Comparison of ENCODE assay signal across 11 mouse cellular contexts in the genomic region with DNA sequence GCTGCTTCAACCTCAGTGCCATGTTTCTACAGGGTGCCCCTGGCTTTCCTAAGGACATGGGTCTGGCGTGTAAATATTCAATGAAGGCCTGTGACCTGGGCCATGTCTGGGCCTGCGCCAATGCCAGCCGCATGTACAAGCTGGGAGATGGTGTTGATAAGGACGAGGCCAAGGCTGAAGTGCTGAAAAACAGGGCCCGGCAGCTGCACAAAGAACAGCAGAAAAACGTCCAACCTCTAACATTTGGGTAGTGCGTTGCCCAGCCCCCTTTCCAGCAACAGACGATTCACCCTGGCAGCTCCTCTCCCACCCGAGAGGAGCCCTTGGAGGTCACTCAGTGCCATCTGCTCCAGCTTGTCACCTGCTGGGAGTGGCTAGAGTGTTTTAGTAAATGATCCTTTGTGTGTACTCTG. TPM values are rescaled to one million over a fixed set of nuclear protein-coding genes. Genes with fewer than 3 reads are reported as not detected.
DNase-seq lines count a peak whose midpoint lies in the region; ATAC-seq and TF ChIP-seq lines count a peak whose summit lies in the region.
"Had no signal": no experiment of that assay in that cellular context is flagged by ENCODE, and none has a peak within 500 bp of the region (broad histone marks: within the 10 kb centered on the region; RNA-seq: fewer than 3 reads in every experiment).

No protein-coding gene starts in this region.

- no peaks in the 10 kb centered on the region for H3K27me3 ChIP-seq in liver, embryonic 12.5 days (replicated peaks)
- H3K27me3 ChIP-seq in liver, embryonic 11.5 days (replicated peaks; ENCODE audit: control insufficient read depth, insufficient read depth, low read length), result no peaks in the 10 kb centered on the region

- no peak overlapping the region for H3K9ac ChIP-seq in liver, embryonic 12.5 days
- no peak overlapping the region for H3K9ac ChIP-seq in liver, embryonic 11.5 days (ENCODE audit: low read depth, low read length)

- TF ChIP-seq CTCF in cortical plate, adult 2 months (IDR thresholded peaks at IDR 0.05; ENCODE audit: extremely low read depth, insufficient read depth, low read length), result no peak

- peaks cover 6% of the 10 kb centered on the region for H3K4me1 ChIP-seq in liver, embryonic 12.5 days
- H3K4me1 ChIP-seq in liver, embryonic 11.5 days (replicated peaks; ENCODE audit: control insufficient read depth, insufficient read depth, low read length), result no peaks in the 10 kb centered on the region
- peaks cover 3% of the 10 kb centered on the region; the same call in 1 of the 2 replicates for H3K4me1 ChIP-seq in cortical plate, adult 2 months (ENCODE audit: control insufficient read depth, insufficient read depth, low read length)

- no peak for TF ChIP-seq POLR2A in cortical plate, adult 2 months (IDR thresholded peaks at IDR 0.05; ENCODE audit: extremely low read depth, insufficient read depth, low read length)

- H3K36me3 ChIP-seq in liver, embryonic 12.5 days, result peaks cover 66% of the 10 kb centered on the region
- peaks cover 23% of the 10 kb centered on the region for H3K36me3 ChIP-seq in liver, embryonic 11.5 days (ENCODE audit: control insufficient read depth, insufficient read depth, low read length)

- H3K4me2 ChIP-seq in liver, embryonic 12.5 days, result no peak overlapping the region
- H3K4me2 ChIP-seq in liver, embryonic 11.5 days, result no peak overlapping the region

- WGBS in liver, embryonic 12.5 days (ENCODE audit: insufficient replicate concordance), result 66% methylated on average over 9 of the region's 9 CpGs
- WGBS in liver, embryonic 11.5 days, result 70% methylated on average over 9 of the region's 9 CpGs

- ATAC-seq in liver, embryonic 12.5 days, result no peak
- no peak for ATAC-seq in liver, embryonic 11.5 days (replicated peaks; ENCODE audit: low FRiP score)
- ATAC-seq in megakaryocyte progenitor cell, adult 5-6 weeks (replicated peaks; ENCODE audit: poor library complexity), result peak; percentile 37; the same call in 1 of the 2 replicates
- ATAC-seq in monocyte, adult 5-6 weeks (replicated peaks; ENCODE audit: insufficient number of reproducible peaks, low FRiP score, low TSS enrichment, poor library complexity, severe bottlenecking), result no peak

- no peak overlapping the region for H3K4me3 ChIP-seq in liver, embryonic 12.5 days
- H3K4me3 ChIP-seq in liver, embryonic 11.5 days (ENCODE audit: low read depth, low read length), result no peak overlapping the region
- H3K4me3 ChIP-seq in cortical plate, adult 2 months (ENCODE audit: insufficient read depth, low read length), result no peak overlapping the region

- no peaks in the 10 kb centered on the region for H3K9me3 ChIP-seq in liver, embryonic 12.5 days (replicated peaks)
- H3K9me3 ChIP-seq in liver, embryonic 11.5 days (ENCODE audit: control insufficient read depth, low read length), result no peaks in the 10 kb centered on the region

- H3K27ac ChIP-seq in liver, embryonic 12.5 days, result peak overlapping the region; percentile 7; the same call in 1 of the 2 replicates
- H3K27ac ChIP-seq in liver, embryonic 11.5 days (ENCODE audit: low read depth, low read length), result no peak overlapping the region
- H3K27ac ChIP-seq in cortical plate, adult 2 months (ENCODE audit: insufficient read depth, low read length), result peak overlapping the region; percentile 39

- no peak for DNase-seq in liver, embryonic 11.5 days (ENCODE audit: low spot score)
- peak; percentile 79 for DNase-seq in adrenal gland, adult 8-10 months
- no peak for DNase-seq in heart, adult 18-20 months
- no peak for DNase-seq in retina, embryonic 14.5 days (ENCODE audit: low spot score)

RNA-seq across cellular contexts. Expression of a gene that starts 10.4 kb away (rescaled TPM):
- 33.7 and 34.3 TPM in 2 replicates for polyA plus RNA-seq in liver, embryonic 12.5 days (2016; fragmentation: Nextera tagmentation; extraction: Ambion mirVana)
- 43.1 and 44.2 TPM in 2 replicates for polyA plus RNA-seq in liver, embryonic 11.5 days (2014; fragmentation: Nextera tagmentation; extraction: Ambion mirVana)
- total RNA-seq in adrenal gland, adult 8-10 months (2022), result 10 to 100 TPM; 38.0 to 61.1 (median 44.6) TPM
- 17.5 and 20.7 TPM in 2 replicates for polyA plus RNA-seq in cortical plate, adult 2 months (2012; rRNA removed)
- 14.5 and 19.2 TPM in 2 replicates for total RNA-seq in megakaryocyte progenitor cell, adult 5-6 weeks (2015)
- 6.4 and 11.8 TPM in 2 replicates for total RNA-seq in megakaryocyte progenitor cell, adult 5-6 weeks (2017)
- total RNA-seq in monocyte, adult 5-6 weeks (2017), result 5.1 to 9.4 TPM (median 8.6 TPM) in 3 replicates
- total RNA-seq in heart, adult 18-20 months (2021), result 10 to 100 TPM; 35.6 to 39.8 TPM

RNA-seq across cellular contexts. Expression of a gene that starts 37.4 kb away (rescaled TPM):
- polyA plus RNA-seq in liver, embryonic 12.5 days (2016; fragmentation: Nextera tagmentation; extraction: Ambion mirVana), result 4.0 and 4.5 TPM in 2 replicates
- 8.8 and 9.1 TPM in 2 replicates for polyA plus RNA-seq in liver, embryonic 11.5 days (2014; fragmentation: Nextera tagmentation; extraction: Ambion mirVana)
- total RNA-seq in adrenal gland, adult 8-10 months (2022), result 10 to 100 TPM; 42.6 to 60.9 (median 46.0) TPM
- polyA plus RNA-seq in cortical plate, adult 2 months (2012; rRNA removed), result 47.2 and 47.5 TPM in 2 replicates
- total RNA-seq in megakaryocyte progenitor cell, adult 5-6 weeks (2015), result 14.7 and 18.4 TPM in 2 replicates
- 19.2 and 21.5 TPM in 2 replicates for total RNA-seq in megakaryocyte progenitor cell, adult 5-6 weeks (2017)
- total RNA-seq in monocyte, adult 5-6 weeks (2017), result 21.1 to 28.9 TPM (median 23.0 TPM) in 3 replicates
- 10 to 100 TPM; 38.7 to 39.6 TPM for total RNA-seq in heart, adult 18-20 months (2021)

RNA-seq across cellular contexts. Expression of a gene that starts 44.8 kb away (rescaled TPM):
- 0.32 TPM in 1 of 2 replicates, not detected in the other for polyA plus RNA-seq in liver, embryonic 12.5 days (2016; fragmentation: Nextera tagmentation; extraction: Ambion mirVana)
- polyA plus RNA-seq in liver, embryonic 11.5 days (2014; fragmentation: Nextera tagmentation; extraction: Ambion mirVana), result 1.0 and 1.9 TPM in 2 replicates
- total RNA-seq in adrenal gland, adult 8-10 months (2022), result 1 to 10 TPM; 4.6 to 8.5 (median 5.7) TPM
- 0.29 TPM in 1 of 2 replicates, not detected in the other for polyA plus RNA-seq in cortical plate, adult 2 months (2012; rRNA removed)
- not detected in 2 replicates for total RNA-seq in megakaryocyte progenitor cell, adult 5-6 weeks (2015)
- total RNA-seq in megakaryocyte progenitor cell, adult 5-6 weeks (2017), result not detected in 2 replicates
- not detected in 3 replicates for total RNA-seq in monocyte, adult 5-6 weeks (2017)
- not detected for total RNA-seq in heart, adult 18-20 months (2021)
- total RNA-seq: common myeloid progenitor, adult 5-6 weeks; layer of hippocampus, postnatal 25 days; megakaryocyte, adult 5-6 weeks had no signal
